Mouse (Mus musculus): ENCODE data around the gene Ppan.

DNA sequence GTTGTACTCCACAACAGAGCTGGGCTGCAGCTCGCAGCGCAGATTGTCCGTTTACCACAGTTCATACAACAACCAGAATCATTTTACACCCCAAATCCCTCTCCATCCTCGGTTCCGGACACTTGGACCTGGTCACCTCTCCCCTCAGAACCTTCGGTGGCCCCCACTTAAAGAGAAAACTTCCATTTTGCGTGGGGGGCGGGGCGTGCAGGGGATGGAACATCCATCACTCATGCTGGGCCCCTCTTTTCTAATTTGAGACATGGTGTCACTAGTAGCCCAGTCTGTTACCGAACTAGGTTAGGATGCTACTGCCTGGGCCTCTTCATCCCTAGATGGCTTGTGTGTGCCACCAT lies 9.3 kb upstream of the Ppan start:
- TF ChIP-seq GATA1 (IDR thresholded peaks at IDR 0.05; ENCODE audit: low read length) (no peak), TAL1 (IDR thresholded peaks at IDR 0.05; ENCODE audit: low read length) (no peak)
